Mouse (Mus musculus) embryo, embryonic 10 days (tissue): Measurements from ENCODE around the gene Taf1.

ENCODE experiments used
- DNase-seq: peaks from one replicate; pipeline ENCODE4 v3.0.0-alpha.2; 2015; ENCODE audit warnings: low spot score

Gene Taf1

DNA sequence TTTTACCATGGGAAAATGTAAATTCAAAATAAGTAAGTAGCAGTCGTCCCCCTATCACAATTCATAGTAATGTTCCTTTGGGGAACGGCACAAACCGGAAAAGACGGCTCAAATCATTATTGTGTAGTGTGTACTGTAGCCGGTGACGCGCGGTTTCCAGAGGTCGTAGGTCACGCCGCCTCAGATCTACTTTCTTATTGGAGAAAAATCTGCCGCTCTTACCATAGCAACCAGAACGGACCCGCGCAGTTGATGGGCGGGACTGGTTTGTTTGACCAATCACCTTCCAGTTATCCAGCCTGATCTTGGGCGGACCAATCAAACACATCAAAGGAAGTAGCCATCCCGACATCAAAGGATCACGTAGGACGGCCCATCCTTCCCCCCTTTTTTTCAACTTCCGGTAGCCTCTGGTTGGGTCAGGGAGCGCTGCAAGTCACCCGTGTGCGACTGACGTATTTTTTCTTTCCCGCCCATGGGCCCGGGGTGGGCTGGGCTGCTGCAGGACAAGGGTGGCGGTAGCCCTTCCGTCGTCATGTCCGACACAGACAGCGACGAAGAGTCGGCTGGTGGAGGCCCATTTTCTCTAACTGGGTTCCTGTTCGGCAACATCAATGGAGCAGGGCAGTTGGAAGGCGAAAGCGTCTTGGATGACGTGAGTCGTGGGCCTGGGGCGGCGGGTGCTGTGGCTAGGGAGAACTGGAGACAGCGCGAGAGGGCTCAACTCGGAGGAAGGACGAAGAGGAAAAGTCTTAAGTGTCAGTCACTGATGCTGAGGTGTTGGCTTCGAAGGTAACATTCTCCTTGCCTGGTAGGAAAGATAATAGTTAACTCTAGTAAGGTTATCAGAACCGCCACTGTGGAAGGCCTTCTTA is at the start of gene Taf1:
Gene Taf1 (plus strand): TSS at position 388 of the 875 bp plus-strand sequence.
- peak; percentile 95 for DNase-seq

DNA sequence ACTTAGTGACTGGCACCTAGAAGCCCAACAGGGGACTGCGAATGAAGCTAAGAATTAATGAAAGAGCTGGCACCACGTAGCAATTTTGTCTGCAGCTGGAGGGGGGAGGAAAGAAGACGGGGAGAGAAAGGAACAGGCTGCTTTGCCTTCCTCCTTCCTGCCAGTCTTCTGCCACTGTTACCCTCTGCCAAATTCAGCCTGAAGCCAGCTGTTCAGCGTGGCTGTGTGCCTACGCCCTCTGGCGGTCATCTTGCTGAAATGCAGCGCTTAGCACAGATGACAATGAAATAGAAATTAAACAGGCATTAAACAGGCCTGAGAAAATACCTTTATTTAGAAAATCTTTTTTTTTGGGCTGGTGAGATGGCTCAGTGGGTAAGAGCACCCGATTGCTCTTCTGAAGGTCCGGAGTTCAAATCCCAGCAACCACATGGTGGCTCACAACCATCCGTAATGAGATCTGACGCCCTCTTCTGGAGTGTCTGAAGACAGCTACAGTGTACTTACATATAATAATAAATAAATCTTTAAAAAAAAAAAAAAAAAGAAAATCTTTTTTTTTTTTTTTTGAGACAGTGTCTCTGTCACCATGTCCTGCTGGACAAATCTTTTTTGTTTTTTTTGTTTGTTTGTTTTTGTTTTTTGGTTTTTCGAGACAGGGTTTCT is 45.9 kb upstream of the Taf1 start:
- peak; percentile 68 for DNase-seq

DNA sequence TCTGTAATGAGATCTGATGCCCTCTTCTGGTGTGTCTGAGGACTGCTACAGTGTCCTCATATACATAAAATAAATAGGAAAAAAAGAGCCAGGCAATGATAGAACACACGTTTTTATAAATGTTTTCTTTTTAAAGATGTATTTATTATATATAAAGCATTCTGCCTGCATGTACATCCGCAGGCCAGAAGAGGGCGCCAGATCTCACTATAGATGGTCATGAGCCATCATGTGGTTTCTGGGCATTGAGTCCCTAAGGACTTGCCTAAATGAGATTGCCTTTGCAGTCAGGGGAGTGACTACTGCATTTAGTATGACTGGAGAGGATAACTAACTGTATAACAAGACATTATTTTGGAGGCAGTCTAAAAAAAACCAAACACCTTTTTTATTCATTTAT is 27.9 kb upstream of the Taf1 start:
- peak; percentile 55 for DNase-seq

DNA sequence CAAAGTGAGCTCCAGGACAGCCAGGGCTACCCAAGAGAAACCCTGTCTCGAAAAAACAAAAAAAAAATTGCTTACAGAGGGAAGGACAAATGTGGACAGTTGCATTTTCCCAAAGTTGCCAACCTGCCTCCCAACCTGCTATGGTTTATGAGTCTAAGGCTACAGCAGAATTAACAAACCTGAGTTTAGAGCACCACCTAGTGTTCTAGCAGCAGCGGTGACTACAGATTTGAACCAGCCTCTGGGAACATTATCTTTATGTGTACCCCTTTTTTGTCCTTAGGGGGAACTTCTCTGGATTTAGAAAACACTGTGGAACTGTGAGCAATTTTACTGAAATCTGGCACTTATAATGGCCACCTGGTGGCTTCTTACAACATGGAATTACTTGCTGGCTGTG is 16.8 kb upstream of the Taf1 start:
- peak; percentile 21 for DNase-seq

DNA sequence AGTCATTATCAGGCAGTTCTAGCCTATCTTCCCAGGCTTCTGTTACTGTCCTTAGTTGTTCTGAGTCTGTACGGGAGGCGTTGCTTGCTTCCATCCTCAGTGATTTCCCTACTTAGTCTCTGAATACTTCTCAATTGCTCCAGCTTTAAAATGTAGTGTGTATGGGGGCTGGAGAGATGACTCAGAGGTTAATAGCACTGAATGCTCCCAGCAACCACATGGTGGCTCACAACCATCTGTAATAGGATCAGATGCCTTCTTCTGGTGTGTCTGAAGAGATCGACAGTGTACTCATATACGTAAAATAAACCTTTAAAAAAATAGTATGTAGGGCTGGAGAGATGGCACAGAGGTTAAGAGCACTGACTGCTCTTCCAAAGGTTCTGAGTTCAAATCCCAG is 14.5 kb upstream of the Taf1 start:
- no peak for DNase-seq

DNA sequence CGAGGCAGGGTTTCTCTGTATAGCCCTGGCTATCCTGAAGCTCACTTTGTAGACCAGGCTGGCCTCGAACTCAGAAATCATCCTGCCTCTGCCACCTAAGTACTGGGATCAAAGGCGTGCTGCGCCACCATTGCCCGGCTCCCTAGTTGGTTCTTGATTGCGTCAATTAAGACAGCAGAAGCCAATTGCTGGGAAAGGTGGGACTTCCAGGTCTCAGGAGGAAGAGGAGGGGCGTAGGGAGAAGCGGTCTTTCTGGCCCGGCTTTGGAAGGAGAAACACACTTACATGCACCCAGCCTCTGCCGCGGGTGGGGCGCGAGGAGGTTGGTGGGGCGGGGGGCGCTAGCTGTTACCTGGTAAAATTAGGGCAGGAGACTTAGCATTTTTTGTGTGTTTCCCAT is 10.5 kb upstream of the Taf1 start:
- DNase-seq, result no peak

DNA sequence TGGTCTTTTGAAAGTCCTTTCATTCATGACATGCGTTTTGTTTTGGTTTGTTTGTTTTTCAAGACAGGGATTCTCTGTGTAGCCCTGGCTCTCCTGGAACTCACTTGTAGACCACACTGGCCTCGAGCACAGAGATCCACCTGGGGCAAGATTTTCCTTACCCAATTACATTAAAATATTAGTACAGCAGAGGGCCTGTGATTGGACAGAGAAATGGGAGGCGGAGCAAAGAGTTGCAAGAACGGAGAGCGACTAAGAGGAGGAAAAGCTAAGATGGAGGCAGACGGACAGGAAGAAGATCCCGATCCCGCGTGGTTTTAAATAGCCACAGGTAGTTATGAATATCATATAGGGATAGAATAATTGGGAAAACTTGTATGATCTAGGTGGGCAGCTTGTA is 5.2 kb upstream of the Taf1 start:
- DNase-seq, result peak; percentile 8

DNA sequence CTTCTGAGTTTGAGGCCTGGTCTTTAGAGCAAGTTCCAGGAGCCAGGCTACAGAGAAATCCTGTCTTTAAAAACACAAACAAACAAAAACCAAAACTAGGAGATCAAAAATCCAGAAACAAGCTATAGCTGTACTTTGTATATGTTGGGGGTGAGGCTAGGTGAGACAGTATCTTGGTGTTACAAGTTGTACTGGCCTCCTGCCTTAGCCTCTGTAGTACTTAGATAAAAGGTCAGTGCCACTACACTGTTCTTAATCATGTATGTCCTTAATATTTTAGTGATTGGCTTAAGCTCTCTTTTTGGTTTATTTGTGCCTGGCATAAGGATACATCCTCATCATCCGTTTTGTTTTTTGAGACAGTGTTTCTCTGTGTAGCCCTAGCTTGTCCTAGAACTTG is 52.9 kb downstream of the Taf1 start:
- DNase-seq, result no peak

DNA sequence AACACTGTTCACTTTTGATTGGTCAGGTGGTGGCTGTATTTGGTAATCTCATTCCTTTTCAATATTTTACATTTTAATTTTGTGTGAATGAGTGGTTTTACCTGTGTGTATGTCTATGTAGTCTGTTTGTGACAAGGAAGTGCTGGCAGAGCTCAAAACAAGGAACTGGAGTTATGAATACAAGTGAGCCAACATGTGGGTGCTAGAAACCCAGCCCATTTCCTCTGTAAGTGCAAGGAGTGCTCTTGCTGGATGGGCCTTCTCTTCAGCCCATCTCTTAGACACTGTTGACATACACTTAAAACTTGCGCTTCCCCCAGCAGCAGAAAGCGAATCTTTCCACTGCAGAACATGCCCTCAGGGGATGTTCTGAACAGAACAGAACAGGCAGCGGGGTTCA is 83.6 kb downstream of the Taf1 start:
- no peak for DNase-seq

DNA sequence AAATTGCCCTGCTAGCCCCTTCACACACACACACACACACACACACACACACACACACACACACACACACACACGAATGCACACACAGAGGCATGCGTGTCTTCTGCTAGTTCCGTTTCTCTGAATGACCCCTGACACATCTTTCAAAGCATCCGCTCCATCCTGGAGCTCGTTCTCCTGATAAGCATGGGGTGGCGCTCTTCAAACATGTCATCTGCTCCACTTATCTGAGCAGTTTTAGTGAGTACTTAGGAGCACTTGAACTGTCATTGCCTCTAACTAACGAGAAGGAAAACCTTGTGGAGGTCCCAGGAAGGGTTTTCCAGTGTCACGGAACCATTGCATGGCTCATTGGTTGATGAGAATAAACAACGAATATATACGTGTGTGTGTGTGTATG is 85.4 kb downstream of the Taf1 start:
- DNase-seq, result no peak

DNA sequence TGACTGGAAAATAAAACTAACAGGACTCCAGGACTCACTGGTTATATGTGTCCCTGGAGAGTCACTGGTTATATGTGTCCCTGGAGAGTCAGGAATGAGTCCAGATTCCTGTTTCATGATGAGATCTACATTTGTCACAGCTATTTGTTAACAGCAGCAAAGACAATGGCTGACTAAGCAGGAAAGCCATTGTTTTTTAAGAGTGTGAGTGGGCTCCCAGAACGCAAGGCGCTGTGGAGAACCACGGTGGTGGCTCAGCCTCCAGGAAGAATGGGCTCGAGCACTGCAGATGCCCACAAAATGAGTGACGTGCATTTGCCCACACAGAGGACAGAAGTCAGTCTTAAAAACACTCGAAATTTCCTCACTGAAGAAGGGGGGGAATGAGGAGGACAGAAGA is 87.8 kb downstream of the Taf1 start:
- no peak for DNase-seq

DNA sequence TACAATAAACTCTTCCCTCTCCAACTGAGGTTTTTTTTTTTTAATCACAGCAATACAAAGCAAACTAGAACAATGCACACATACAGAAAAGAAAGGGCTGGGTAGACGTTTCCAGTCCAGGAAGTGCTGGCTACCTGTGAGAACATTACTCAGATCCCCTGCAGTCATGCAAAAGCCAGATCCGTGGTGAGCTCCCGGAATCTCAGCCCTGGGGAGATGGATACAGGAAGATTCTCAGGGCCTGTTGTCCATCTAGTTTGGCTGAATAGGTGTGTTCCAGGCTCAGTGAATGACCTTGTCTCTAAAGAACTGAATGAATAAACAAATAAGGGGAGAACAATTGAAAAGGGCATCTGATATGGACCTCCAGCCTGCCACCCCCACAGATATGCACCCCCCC is 90.0 kb downstream of the Taf1 start:
- DNase-seq, result no peak

DNA sequence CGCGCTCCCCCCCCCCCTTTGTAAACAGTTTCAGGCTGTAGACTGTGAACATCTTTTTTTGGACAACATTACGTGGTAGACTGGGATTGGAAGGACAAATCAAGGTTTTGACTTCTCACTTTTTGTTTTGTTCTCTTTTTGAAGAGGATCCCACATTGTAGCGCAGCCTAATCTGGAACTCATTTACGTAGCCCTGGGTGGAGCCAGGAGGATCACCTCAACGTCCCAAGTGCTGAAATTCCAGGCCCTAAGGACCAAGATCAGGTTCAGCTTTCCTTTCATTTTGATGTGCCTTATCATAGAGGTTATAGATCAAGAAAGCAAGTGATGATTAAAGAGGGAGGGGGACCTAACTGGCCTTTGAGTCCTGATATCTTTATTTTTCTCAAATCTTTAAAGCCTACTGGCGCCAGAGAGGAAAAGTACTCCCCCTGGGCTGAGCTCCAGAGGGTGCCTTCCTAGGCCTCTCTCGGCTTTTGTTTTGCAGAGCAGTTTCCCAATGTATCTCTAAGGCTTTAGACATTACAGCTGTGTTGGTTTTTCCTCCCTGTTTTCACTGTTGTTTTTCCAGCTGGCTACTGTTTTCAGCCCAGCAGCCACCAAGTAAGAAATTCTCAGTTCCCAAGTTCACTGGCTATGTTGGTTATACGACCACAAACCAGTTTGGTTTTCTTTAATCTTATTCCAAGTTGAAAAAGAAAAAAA is 104.4 kb downstream of the Taf1 start:
- DNase-seq, result peak; percentile 12

DNA sequence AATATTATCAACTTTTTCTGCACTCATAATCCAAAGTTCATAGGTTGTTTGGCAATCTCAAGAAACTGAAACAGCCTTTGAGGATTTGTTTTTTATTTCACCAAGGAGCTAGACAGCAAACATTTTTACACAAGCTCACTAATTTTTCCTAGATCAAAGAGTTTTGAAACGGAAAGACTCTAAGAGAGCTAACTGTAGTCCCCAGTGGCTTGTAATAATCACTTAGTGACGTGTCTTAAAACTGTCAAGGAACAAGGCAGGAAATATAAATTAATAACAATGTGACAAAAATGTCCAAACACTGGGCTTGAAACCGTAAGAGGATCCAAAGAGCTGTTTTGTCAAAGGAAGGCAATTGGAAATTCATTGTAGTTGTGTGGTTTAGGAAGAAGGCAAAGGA is 106.3 kb downstream of the Taf1 start:
- no peak for DNase-seq

DNA sequence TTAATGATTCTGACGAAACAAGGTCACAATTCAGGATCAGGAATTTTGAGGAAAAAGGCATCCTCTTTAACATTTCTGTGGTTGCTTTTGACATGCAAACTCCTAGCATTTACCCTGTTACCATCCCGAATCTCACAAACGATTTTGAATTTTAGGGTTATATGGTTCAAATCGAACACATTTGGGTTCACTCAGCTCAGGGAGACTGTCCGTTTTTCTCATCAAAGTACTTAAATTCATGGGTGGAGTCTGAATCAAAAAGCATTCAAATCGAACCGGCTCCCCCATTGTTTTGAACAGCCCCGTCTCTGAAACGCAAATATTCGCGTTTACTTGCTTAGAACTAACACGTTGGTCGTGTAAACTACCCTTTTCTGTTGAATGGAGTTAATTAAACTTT is 106.8 kb downstream of the Taf1 start:
- peak; percentile 5 for DNase-seq

DNA sequence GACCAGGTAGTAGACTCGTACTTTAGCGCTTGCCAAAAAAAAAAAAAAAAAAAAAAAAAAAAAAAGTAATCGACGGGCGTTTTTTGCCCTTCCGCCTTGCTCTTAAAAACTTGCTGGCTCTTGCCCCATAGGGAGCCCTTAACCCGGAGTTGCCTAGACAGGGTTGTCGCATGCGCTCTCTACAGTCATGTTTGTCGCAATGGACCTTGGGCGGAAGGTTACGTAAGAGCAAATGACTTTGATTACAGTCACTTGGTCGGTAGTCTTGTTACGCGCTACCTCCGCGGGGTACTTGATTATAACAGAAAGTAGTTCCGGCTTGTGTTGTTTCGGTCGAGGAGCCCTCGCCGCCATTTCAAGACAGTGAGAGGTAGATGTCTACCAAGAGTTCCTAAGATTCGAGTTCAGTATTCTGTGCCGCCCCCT is 107.2 kb downstream of the Taf1 start, which contains the start of gene Ogt:
Gene Ogt (plus strand): TSS at position 320 of the 426 bp plus-strand sequence.
- peak; percentile 96 for DNase-seq

DNA sequence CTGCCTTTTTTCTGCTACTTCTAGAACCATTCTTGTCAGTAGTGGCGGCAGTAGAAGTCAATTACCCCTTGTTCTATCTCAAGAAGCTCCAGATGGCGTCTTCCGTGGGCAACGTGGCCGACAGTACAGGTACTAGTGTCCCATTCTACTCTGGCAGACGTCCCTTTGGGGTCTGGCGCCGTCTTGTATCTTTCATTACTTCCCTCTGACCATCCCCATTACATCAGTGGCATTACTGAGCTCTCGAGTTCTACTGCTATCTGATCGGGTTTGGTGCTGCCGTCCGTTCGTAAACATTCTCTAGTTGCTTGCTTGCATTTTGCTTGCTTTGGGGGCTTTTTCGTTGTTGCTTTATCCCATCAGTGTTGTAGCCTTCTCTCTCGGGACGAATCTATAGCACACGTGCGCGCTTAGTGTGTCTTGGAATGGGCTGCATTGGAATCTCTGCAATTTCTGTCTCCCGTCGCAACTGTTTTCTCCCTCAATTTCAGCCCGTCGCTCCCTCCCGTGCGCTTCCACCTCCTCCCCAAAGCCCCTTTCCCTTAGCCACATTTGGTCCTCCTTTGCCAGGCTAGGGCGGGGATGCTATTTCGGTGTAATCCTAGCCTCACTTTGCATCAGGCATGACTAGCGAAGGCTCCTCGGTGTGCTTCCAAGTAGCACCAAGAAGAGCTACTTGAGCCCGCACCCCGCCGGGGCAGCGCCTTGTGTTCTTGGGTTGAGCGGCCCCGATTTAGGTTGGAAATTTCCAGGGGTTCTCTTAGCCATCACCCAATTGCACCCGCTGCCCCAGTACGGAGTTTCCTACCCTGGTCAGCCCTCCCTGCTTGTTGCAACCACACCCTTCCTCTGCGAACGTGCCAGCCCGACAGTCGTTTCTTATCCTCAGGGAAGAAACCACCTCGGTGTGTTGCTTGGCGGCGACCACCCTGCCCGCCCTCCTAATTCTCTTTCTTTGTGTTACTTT is 107.9 kb downstream of the Taf1 start:
- peak; percentile 31 for DNase-seq

DNA sequence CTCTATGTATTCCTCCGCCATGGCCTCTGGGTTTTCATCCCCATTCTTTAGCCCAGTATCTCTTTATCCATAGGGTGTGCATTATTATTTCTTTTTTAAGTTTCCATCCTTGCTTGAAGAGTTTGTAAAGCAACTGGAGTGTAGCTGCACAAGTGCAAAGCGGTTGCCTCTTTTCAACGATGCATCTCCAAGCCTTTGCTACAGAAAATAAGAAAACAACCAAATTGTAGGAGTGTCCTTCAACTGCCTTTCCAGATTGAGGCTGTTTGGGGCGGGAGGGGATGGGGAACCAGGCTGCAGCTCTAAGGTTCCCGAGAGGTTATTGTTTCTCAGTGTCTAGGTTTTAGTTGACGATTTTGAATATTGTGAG is 108.6 kb downstream of the Taf1 start:
- no peak for DNase-seq

DNA sequence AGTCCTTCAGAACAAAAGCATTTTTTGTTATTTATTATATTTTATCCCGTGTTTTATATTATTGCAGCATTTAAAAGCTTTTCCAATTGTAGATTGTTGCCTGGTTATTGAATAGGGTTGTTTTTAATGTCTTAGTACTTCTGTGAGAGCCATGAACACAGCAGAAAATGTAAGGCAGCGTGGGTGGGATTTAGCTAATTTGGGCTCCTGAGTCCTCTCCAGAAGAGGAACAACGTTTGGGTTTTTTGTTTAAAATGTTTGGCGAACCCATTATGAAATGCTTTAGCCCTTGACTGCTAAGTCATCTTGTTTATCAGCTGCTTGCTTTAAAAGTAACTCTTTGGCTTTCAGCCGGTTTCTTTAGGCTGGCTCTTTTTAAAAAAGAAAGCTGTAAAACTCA is 109.6 kb downstream of the Taf1 start:
- no peak for DNase-seq

DNA sequence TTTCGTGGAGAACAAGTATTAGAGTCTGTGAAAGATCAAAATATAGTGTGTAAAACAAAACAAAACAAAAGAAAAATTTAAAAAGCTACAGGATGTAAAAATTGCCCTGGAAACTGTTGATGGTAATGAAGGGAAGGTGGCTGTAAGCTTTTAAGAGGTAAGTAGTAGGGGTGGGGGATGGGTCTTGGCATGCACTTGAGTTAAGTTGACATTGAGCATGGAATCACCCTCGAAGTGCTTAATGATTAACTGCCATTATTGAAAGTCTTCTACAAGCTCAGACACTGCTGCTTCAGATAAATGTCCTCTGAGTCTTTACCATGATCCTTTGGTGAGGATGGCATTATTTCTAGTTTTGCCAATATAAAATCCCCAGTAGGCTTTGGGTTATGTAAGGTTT is 112.8 kb downstream of the Taf1 start:
- DNase-seq, result no peak

DNA sequence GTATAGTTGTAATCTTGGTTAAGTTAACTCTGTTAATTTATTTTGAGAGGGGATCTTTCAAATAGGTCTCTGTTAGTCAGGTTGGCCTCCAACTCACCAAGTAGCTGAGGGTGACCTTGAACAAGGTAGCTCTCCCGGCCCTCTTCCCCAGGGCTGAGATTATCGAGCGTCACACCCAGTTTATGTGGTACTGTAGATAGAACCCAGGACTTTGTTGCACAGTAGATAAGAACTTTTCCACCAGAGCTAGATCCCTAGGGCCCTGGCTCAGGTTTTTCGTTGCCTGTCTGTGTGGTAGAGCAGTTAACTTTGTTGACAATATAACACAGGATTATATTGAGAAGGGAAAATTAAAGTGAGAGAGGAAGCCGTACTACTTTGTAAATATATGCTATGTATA is 114.1 kb downstream of the Taf1 start:
- DNase-seq, result no peak
